15 mouse cellular contexts compared by ENCODE assay signal in the genomic region with DNA sequence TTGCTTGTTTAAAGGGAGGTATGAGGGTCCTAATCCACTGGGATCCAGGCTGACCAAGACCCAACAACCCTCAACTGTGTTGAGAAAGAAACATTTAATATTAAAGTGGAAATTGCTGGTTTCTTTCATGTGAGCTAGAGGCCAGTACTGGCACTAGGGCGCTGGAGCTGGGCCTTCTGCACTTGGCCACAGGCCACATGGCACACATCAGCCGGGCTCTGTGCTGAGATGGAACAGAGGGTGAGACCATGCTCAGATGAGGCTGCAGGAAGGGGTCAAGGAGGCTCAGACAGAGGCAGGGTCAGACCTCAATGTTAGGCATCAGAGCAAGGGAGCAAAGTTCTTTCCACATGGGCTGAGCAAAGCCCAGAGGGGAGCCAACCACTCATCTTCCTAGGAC. TPM values are rescaled to one million over a fixed set of nuclear protein-coding genes. Genes with fewer than 3 reads are reported as not detected.
DNase-seq lines count a peak whose midpoint lies in the region; ATAC-seq and TF ChIP-seq lines count a peak whose summit lies in the region.
"Had no signal": no experiment of that assay in that cellular context is flagged by ENCODE, and none has a peak within 500 bp of the region (broad histone marks: within the 10 kb centered on the region; RNA-seq: fewer than 3 reads in every experiment).

No protein-coding gene starts in this region.

- 36% methylated on average over 2 of the region's 2 CpGs for WGBS in heart, adult 2 months
- WGBS in hindbrain, embryonic 12.5 days, result 88% methylated on average over 2 of the region's 2 CpGs

- ATAC-seq in hindbrain, embryonic 12.5 days (ENCODE audit: low FRiP score), result no peak
- ATAC-seq: activated CD4-positive, CD25-positive, alpha-beta regulatory T cell, adult 4 months; inflammation-experienced regulatory T-cells, adult 6 months had no signal

- no peak overlapping the region for H3K27ac ChIP-seq in heart, adult 2 months
- H3K27ac ChIP-seq in hindbrain, embryonic 12.5 days, result 0 out of 2 replicates have a peak overlapping the region, but pooled peaks have one; percentile 77
- H3K27ac ChIP-seq: embryonic facial prominence, embryonic 15.5 days; kidney, postnatal 0 days; left cerebral cortex, adult 2 months; limb, embryonic 15.5 days had no signal

- H3K4me2 ChIP-seq in hindbrain, embryonic 12.5 days (replicated peaks), result no peak overlapping the region
- H3K4me2 ChIP-seq: embryonic facial prominence, embryonic 15.5 days; limb, embryonic 15.5 days; lung, embryonic 14.5 days had no signal

- no peak for TF ChIP-seq EP300 in heart, adult 2 months (IDR thresholded peaks at IDR 0.05; ENCODE audit: insufficient read depth, low read depth, low read length)

- H3K36me3 ChIP-seq in heart, adult 2 months (ENCODE audit: control insufficient read depth, insufficient read depth, low read length), result no peaks in the 10 kb centered on the region
- H3K36me3 ChIP-seq in hindbrain, embryonic 12.5 days, result no peaks in the 10 kb centered on the region
- H3K36me3 ChIP-seq: limb, embryonic 15.5 days had no signal

- DNase-seq in heart, postnatal 4 days, result peak; percentile 12
- no peak for DNase-seq in heart, adult 2 months
- peak; percentile 44 to 61 for DNase-seq in right cerebral cortex, postnatal 10 days (ENCODE audit: low spot score in 2 of 2)
- no peak for DNase-seq in right cerebral cortex, postnatal 4 days
- DNase-seq in gastrocnemius, postnatal 4 days (ENCODE audit: low spot score in 2 of 2), result no peak
- no peak for DNase-seq in Muller cell, postnatal 12 days (ENCODE audit: inconsistent ontology term)
- DNase-seq: gastrocnemius, postnatal 36 days; lung, embryonic 14.5 days had no signal

- H3K79me2 ChIP-seq in heart, adult 2 months (replicated peaks; ENCODE audit: control insufficient read depth, insufficient read depth, low read length), result no peaks in the 10 kb centered on the region

- no peak overlapping the region for H3K9ac ChIP-seq in heart, adult 2 months (ENCODE audit: low read depth, low read length)
- no peak overlapping the region for H3K9ac ChIP-seq in hindbrain, embryonic 12.5 days
- H3K9ac ChIP-seq: embryonic facial prominence, embryonic 15.5 days; limb, embryonic 15.5 days; lung, embryonic 14.5 days had no signal

- no peak overlapping the region for H3K4me3 ChIP-seq in heart, adult 2 months
- no peak overlapping the region for H3K4me3 ChIP-seq in hindbrain, embryonic 12.5 days
- H3K4me3 ChIP-seq: embryonic facial prominence, embryonic 15.5 days; left cerebral cortex, adult 2 months; limb, embryonic 15.5 days had no signal

- H3K9me3 ChIP-seq in hindbrain, embryonic 12.5 days (replicated peaks), result peaks cover 3% of the 10 kb centered on the region; the same call in 1 of the 2 replicates
- H3K9me3 ChIP-seq: embryonic facial prominence, embryonic 15.5 days; limb, embryonic 15.5 days had no signal

- H3K27me3 ChIP-seq in heart, adult 2 months (ENCODE audit: control insufficient read depth, insufficient read depth, low read length), result no peaks in the 10 kb centered on the region
- H3K27me3 ChIP-seq in hindbrain, embryonic 12.5 days, result peaks cover 19% of the 10 kb centered on the region
- H3K27me3 ChIP-seq: embryonic facial prominence, embryonic 15.5 days; limb, embryonic 15.5 days had no signal

- TF ChIP-seq POLR2A in heart, adult 2 months (IDR thresholded peaks at IDR 0.05; ENCODE audit: insufficient read depth, low read depth, low read length), result no peak

- TF ChIP-seq CTCF in heart, adult 2 months (IDR thresholded peaks at IDR 0.05), result no peak

- intact Hi-C loops in heart, adult 2 months (cut with DNase I), result no loop called here

- H3K4me1 ChIP-seq in heart, adult 2 months (ENCODE audit: control insufficient read depth, insufficient read depth, low read length), result no peaks in the 10 kb centered on the region
- H3K4me1 ChIP-seq in hindbrain, embryonic 12.5 days, result peaks cover 35% of the 10 kb centered on the region

RNA-seq across cellular contexts. Expression of a gene that starts 43.8 kb away (rescaled TPM):
- total RNA-seq in heart, postnatal 4 days (2021), result 10 to 100 TPM; 16.6 to 16.7 TPM
- 1 to 10 TPM; 8.2 to 8.6 TPM for total RNA-seq in heart, adult 2 months (2021)
- polyA plus RNA-seq in heart, adult 2 months (2012; rRNA removed), result 13.4 and 15.6 TPM in 2 replicates
- polyA plus RNA-seq in hindbrain, embryonic 12.5 days (2016; fragmentation: Nextera tagmentation; extraction: Ambion mirVana), result 7.4 and 7.7 TPM in 2 replicates
- total RNA-seq in gastrocnemius, postnatal 4 days (2021), result 1 to 10 TPM; 7.4 to 7.6 TPM

Comparison
In these comparisons a context has a peak if more than half of its experiments do, and no peak if none do; other contexts are left out.
1. DNase-seq: peak in heart, postnatal 4 days (single experiment) and right cerebral cortex, postnatal 10 days (2 of 2); none in heart, adult 2 months (0 of 2), right cerebral cortex, postnatal 4 days (single experiment), gastrocnemius, postnatal 4 days (0 of 2) and Muller cell, postnatal 12 days (single experiment).